Mouse (Mus musculus): Measurements from ENCODE around the gene Usp22. TPM values are rescaled to one million over a fixed set of nuclear protein-coding genes. Genes with fewer than 3 reads are reported as not detected.

Gene Usp22
- polyA plus RNA-seq, 1 experiment from 2014 or later, result 273 TPM

- Histone ChIP-seq H3K9ac (ENCODE audit: low read depth, low read length) (no peak overlapping the region), H3K9me3 (ENCODE audit: control insufficient read depth, low read length) (no peaks in the 10 kb centered on the region), H3K27me3 (ENCODE audit: control insufficient read depth, insufficient read depth, low read length) (no peaks in the 10 kb centered on the region), H3K4me1 (replicated peaks; ENCODE audit: control insufficient read depth, insufficient read depth, low read length) (no peaks in the 10 kb centered on the region), H3K27ac (ENCODE audit: low read depth, low read length) (no peak overlapping the region), H3K4me3 (ENCODE audit: low read depth, low read length) (no peak overlapping the region), H3K4me2 (replicated peaks; ENCODE audit: low read depth, low read length) (no peak overlapping the region), H3K36me3 (ENCODE audit: control insufficient read depth, insufficient read depth, low read length) (peaks cover 44% of the 10 kb centered on the region)
- no peak for DNase-seq (ENCODE audit: low spot score)
- no peak for ATAC-seq (ENCODE audit: low FRiP score)
- WGBS, result 78% methylated on average over 11 of the region's 11 CpGs
These were observed 14.8 kb downstream of the Usp22 start for GRCm38 (mm10) chr11:61159796-61160732.

- Histone ChIP-seq H3K27me3 (ENCODE audit: control insufficient read depth, insufficient read depth, low read length) (no peaks in the 10 kb centered on the region), H3K9ac (ENCODE audit: low read depth, low read length) (no peak overlapping the region), H3K4me1 (replicated peaks; ENCODE audit: control insufficient read depth, insufficient read depth, low read length) (no peaks in the 10 kb centered on the region), H3K36me3 (ENCODE audit: control insufficient read depth, insufficient read depth, low read length) (peaks cover 51% of the 10 kb centered on the region), H3K9me3 (ENCODE audit: control insufficient read depth, low read length) (no peaks in the 10 kb centered on the region), H3K27ac (ENCODE audit: low read depth, low read length) (no peak overlapping the region), H3K4me3 (ENCODE audit: low read depth, low read length) (no peak overlapping the region), H3K4me2 (replicated peaks; ENCODE audit: low read depth, low read length) (no peak overlapping the region)
- no peak for DNase-seq (ENCODE audit: low spot score)
- no peak for ATAC-seq (ENCODE audit: low FRiP score)
- WGBS, result 79% methylated on average over 3 of the region's 3 CpGs
These were observed 16.7 kb downstream of the Usp22 start for GRCm38 (mm10) chr11:61158141-61158540.

- H3K4me3 ChIP-seq (ENCODE audit: low read depth, low read length), result no peak overlapping the region
- H3K27me3 ChIP-seq (ENCODE audit: control insufficient read depth, insufficient read depth, low read length), result no peaks in the 10 kb centered on the region
- H3K36me3 ChIP-seq (ENCODE audit: control insufficient read depth, insufficient read depth, low read length), result peaks cover 42% of the 10 kb centered on the region
- H3K4me1 ChIP-seq (replicated peaks; ENCODE audit: control insufficient read depth, insufficient read depth, low read length), result no peaks in the 10 kb centered on the region
- no peak overlapping the region for H3K9ac ChIP-seq (ENCODE audit: low read depth, low read length)
- DNase-seq (ENCODE audit: low spot score) (no peak), ATAC-seq (ENCODE audit: low FRiP score) (no peak)
- no peak overlapping the region for H3K4me2 ChIP-seq (replicated peaks; ENCODE audit: low read depth, low read length)
- no peak overlapping the region for H3K27ac ChIP-seq (ENCODE audit: low read depth, low read length)
- WGBS, result 86% methylated on average over 2 of the region's 2 CpGs
- no peaks in the 10 kb centered on the region for H3K9me3 ChIP-seq (ENCODE audit: control insufficient read depth, low read length)
These were observed 19.1 kb downstream of the Usp22 start for GRCm38 (mm10) chr11:61155727-61156126.

GRCm38 (mm10) chr11:61150233-61151001 is 24.4 kb downstream of the Usp22 start:
- H3K27ac ChIP-seq (ENCODE audit: low read depth, low read length), result no peak overlapping the region
- no peak overlapping the region for H3K4me3 ChIP-seq (ENCODE audit: low read depth, low read length)
- 76% methylated on average over 6 of the region's 6 CpGs for WGBS
- H3K4me1 ChIP-seq (replicated peaks; ENCODE audit: control insufficient read depth, insufficient read depth, low read length), result peaks cover 6% of the 10 kb centered on the region; the same call in 1 of the 2 replicates
- peaks cover 16% of the 10 kb centered on the region for H3K36me3 ChIP-seq (ENCODE audit: control insufficient read depth, insufficient read depth, low read length)
- H3K4me2 ChIP-seq (replicated peaks; ENCODE audit: low read depth, low read length), result no peak overlapping the region
- H3K9me3 ChIP-seq (ENCODE audit: control insufficient read depth, low read length), result no peaks in the 10 kb centered on the region
- DNase-seq (ENCODE audit: low spot score) (no peak), ATAC-seq (ENCODE audit: low FRiP score) (no peak)
- 0 out of 2 replicates have a peak, but pooled peaks cover 2% of the 10 kb centered on the region for H3K27me3 ChIP-seq (ENCODE audit: control insufficient read depth, insufficient read depth, low read length)
- no peak overlapping the region for H3K9ac ChIP-seq (ENCODE audit: low read depth, low read length)

GRCm38 (mm10) chr11:61147300-61147683 is 27.6 kb downstream of the Usp22 start:
- no peaks in the 10 kb centered on the region for H3K36me3 ChIP-seq (ENCODE audit: control insufficient read depth, insufficient read depth, low read length)
- no peak overlapping the region for H3K27ac ChIP-seq (ENCODE audit: low read depth, low read length)
- peak overlapping the region; percentile 34 for H3K4me3 ChIP-seq (ENCODE audit: low read depth, low read length)
- no peaks in the 10 kb centered on the region for H3K9me3 ChIP-seq (ENCODE audit: control insufficient read depth, low read length)
- peaks cover 6% of the 10 kb centered on the region; the same call in 1 of the 2 replicates for H3K4me1 ChIP-seq (replicated peaks; ENCODE audit: control insufficient read depth, insufficient read depth, low read length)
- H3K4me2 ChIP-seq (replicated peaks; ENCODE audit: low read depth, low read length), result peak overlapping the region; percentile 57
- 0 out of 2 replicates have a peak, but pooled peaks cover 2% of the 10 kb centered on the region for H3K27me3 ChIP-seq (ENCODE audit: control insufficient read depth, insufficient read depth, low read length)
- DNase-seq (ENCODE audit: low spot score) (peak; percentile 55), ATAC-seq (ENCODE audit: low FRiP score) (peak; percentile 57; the same call in 1 of the 2 replicates)
- peak overlapping the region; percentile 45; the same call in 1 of the 2 replicates for H3K9ac ChIP-seq (ENCODE audit: low read depth, low read length)
- WGBS, result 7% methylated on average over 32 of the region's 32 CpGs

- no peak for ATAC-seq (ENCODE audit: low FRiP score)
These were observed 28.1 kb downstream of the Usp22 start for GRCm38 (mm10) chr11:61146645-61147299.

GRCm38 (mm10) chr11:61145551-61145950 is 29.3 kb downstream of the Usp22 start:
- no peak for DNase-seq (ENCODE audit: low spot score)
- no peak overlapping the region for H3K9ac ChIP-seq (ENCODE audit: low read depth, low read length)
- WGBS, result 70% methylated on average over 8 of the region's 8 CpGs

More at GRCm38 (mm10) chr11:61146645-61147299, 28.1 kb downstream of the Usp22 start:
- H3K4me1 ChIP-seq (replicated peaks; ENCODE audit: control insufficient read depth, insufficient read depth, low read length), result peaks cover 6% of the 10 kb centered on the region; the same call in 1 of the 2 replicates
- H3K9me3 ChIP-seq (ENCODE audit: control insufficient read depth, low read length), result no peaks in the 10 kb centered on the region
- H3K4me3 ChIP-seq (ENCODE audit: low read depth, low read length), result peak overlapping the region; percentile 34
- peak overlapping the region; percentile 45 for H3K9ac ChIP-seq (ENCODE audit: low read depth, low read length)
- WGBS, result 15% methylated on average over 20 of the region's 20 CpGs
- no peaks in the 10 kb centered on the region for H3K36me3 ChIP-seq (ENCODE audit: control insufficient read depth, insufficient read depth, low read length)
- 0 out of 2 replicates have a peak, but pooled peaks cover 2% of the 10 kb centered on the region for H3K27me3 ChIP-seq (ENCODE audit: control insufficient read depth, insufficient read depth, low read length)
- H3K4me2 ChIP-seq (replicated peaks; ENCODE audit: low read depth, low read length), result peak overlapping the region; percentile 57
- no peak overlapping the region for H3K27ac ChIP-seq (ENCODE audit: low read depth, low read length)
- DNase-seq (ENCODE audit: low spot score), result peak; percentile 75

More at GRCm38 (mm10) chr11:61145551-61145950, 29.3 kb downstream of the Usp22 start:
- no peak overlapping the region for H3K4me2 ChIP-seq (replicated peaks; ENCODE audit: low read depth, low read length)
- 0 out of 2 replicates have a peak, but pooled peaks cover 2% of the 10 kb centered on the region for H3K27me3 ChIP-seq (ENCODE audit: control insufficient read depth, insufficient read depth, low read length)
- H3K9me3 ChIP-seq (ENCODE audit: control insufficient read depth, low read length), result no peaks in the 10 kb centered on the region
- H3K4me1 ChIP-seq (replicated peaks; ENCODE audit: control insufficient read depth, insufficient read depth, low read length), result peaks cover 6% of the 10 kb centered on the region; the same call in 1 of the 2 replicates
- H3K4me3 ChIP-seq (ENCODE audit: low read depth, low read length), result no peak overlapping the region
- no peak for ATAC-seq (ENCODE audit: low FRiP score)
- H3K27ac ChIP-seq (ENCODE audit: low read depth, low read length), result no peak overlapping the region
- no peaks in the 10 kb centered on the region for H3K36me3 ChIP-seq (ENCODE audit: control insufficient read depth, insufficient read depth, low read length)

All from hindbrain, embryonic 11.5 days (tissue).